Mouse (Mus musculus): ENCODE results near the gene Ubac1.

DNA sequence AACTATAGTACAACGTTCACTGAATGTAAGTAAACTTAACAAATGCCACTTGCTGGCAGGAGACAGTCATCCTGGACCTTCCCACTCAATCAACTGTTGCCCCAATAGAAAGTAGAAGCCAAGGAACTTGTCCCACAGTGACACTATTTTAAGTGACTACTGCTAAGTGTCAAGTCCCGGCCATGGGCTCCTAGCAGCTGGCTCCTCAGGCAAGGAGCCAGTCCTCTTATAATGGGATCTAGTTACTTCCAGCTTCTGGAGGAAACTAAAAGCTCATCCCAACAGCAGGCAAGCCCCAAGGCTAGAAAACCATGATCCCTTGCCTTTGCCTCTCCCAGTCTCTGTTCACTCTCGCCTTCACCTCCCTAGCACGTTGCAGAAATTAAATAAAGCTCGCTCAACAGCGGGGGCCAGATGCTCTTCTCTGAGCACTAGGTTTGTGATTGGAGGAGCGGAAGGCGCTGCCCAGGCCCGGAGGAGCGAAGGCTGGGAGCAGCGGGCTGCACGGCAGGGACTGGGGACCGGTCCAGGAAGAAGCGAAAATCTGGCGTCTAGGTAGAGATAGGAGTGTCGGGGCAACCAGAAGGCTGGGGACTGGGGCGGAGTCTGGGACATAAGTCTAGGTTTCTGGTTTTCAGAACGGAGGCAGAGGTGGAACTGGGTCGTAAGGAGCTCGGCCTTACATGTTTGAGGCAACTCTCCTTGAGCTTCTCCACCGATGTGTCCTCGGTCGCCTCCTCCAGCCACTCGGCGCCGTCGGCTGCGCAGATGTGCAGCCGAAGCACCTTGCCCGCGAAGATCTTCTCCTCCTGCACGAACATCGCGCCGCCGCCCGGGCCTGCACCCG, 610 bp downstream of the Ubac1 start:
- TF ChIP-seq POLR2A (IDR thresholded peaks at IDR 0.05; ENCODE audit: low read depth, low read length), result peak; percentile 25
- TF ChIP-seq CTCF (IDR thresholded peaks at IDR 0.05; ENCODE audit: borderline replicate concordance, insufficient read depth, low read length), result no peak
